Mouse (Mus musculus) brown adipose tissue, adult 24 weeks (tissue): ENCODE data around the gene Ruvbl2. TPM values are rescaled to one million over a fixed set of nuclear protein-coding genes. Genes with fewer than 3 reads are reported as not detected.
"Not testable (repeated sequence)": the region's sequence is repeated elsewhere in the genome, so short reads cannot be mapped to it uniquely, and the experiment has no call there.

Experiments
- H3K27ac ChIP-seq: fragments of 200-500 bp; replicated peaks from 2 replicates; pipeline ENCODE4 v1.5.1; 2012; ENCODE audit warnings: low read depth, mild to moderate bottlenecking, low read length
- H3K4me1 ChIP-seq: fragments of 200-500 bp; 2 replicates; pipeline ENCODE4 v1.6.1; 2012; ENCODE audit warnings: low read length, mixed read lengths; ENCODE audit not compliant: control insufficient read depth, insufficient read depth, insufficient read length
- H3K4me3 ChIP-seq: fragments of 200-500 bp; 2 replicates; pipeline ENCODE4 v1.5.1; 2012; ENCODE audit warnings: low read depth, mild to moderate bottlenecking, low read length, moderate library complexity; ENCODE audit not compliant: insufficient read depth
- polyA plus RNA-seq: library from polyadenylated mRNA; stranded (reverse); fragments of >200 nt; gene quantifications from 2 replicates; pipeline ENCODE4 v1.2.4, GENCODE M21; 2012; ENCODE audit not compliant: missing spikeins, insufficient read depth, insufficient read length

The Ruvbl2 gene
- 75.4 and 79.6 TPM in 2 replicates for polyA plus RNA-seq

DNA sequence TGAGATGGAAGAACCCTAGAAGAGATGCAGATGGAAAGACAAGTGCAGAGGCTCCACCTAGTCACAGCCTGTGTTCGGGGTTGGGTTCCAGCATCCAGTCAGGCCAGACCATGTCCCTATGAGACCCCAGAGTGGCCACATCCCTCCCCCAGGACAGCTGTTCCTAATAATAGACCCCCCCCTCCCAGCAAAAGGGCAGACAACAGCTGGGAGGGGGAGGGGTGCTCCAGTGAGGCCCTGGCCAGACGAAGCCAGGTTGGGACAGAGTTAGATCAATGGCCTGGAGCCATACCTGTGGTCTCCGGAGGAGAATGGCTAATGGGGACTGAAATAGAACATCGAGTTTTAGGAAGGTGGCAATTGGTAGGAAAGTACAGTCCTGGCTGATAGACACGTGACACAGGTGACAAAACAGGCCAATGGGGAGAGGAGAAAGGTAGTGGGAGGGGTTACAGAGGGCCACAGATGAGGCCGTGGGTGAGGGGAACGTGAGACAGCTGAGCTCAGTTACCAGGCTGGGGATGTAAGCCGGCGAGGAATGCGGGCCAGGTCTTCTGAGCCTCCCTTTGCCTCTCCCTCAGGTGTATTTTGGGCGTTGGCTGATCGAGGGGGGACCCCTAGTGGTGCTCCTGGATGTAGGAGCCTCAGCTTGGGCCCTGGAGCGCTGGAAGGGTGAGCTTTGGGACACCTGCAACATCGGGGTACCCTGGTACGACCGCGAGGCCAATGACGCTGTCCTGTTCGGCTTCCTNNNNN, at the start of gene Ruvbl2:
Ruvbl2 (minus strand) TSS at position 576 of the 756 bp plus-strand sequence.
- Histone ChIP-seq H3K4me3 (no peak within 1 kb of the TSS), H3K27ac (no peak within 1 kb of the TSS; the same call in 1 of the 2 replicates), H3K4me1 (peaks cover 14% of the 10 kb centered on the region)

DNA sequence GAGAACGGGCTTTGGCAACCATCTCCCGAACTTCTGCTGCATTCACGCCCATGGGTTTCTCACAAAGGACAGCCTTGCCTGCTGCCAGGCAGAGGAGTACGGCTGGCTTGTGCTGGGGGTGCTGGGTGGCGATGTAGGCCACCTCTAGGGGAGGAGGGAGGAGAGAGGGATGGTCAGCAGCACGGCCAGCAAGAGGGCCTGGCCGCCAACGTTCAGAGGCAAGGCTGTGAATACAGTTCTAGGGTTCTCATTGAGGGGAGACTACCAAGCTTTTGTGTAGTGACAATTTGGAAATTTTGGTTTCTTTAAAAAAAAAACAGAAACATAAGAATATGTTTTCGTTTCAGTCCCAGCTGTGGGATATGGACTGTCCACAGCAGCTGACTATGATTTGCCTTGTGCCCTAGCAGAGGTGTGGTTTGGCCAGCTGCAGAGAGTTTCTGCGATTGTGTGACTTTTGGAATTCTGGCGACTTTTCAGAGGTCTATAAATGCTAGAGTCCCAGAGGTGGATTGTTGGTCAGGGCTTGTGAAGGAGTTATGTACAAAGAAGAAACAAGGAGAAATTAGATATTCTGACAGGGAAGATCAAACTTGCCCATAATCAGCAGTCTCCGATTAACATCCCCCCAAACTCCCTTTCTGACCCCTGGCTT, 49.0 kb upstream of the Ruvbl2 start, which contains the start of gene Gm45808:
Gm45808 (minus strand) TSS at position 51 of the 655 bp plus-strand sequence.
- peaks cover 4% of the 10 kb centered on the region; the same call in 1 of the 2 replicates for H3K4me1 ChIP-seq
- H3K4me3 ChIP-seq: peak within 1 kb of the TSS; percentile 91
- peak within 1 kb of the TSS; percentile 66 for H3K27ac ChIP-seq

DNA sequence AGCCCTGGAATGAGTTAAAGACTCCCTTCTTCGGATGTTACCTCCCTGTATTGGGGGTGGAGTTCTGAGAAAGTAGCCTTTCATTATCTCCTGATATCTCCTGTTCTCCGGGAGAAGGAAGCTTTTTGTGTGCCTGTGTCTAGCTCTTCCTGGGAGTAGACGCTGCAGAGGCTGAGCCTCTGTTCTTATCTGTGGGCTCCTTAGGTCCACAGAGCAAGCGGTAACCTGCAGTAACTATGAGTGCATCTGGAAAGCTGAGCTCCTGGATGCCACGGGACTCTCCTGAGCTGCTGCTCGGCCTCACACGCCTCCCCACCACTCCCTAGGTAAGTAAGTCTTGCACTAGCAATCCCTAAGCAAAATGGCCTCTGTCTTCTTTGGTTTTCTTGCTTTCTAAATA, 48.3 kb upstream of the Ruvbl2 start:
- H3K4me3 ChIP-seq: no peak overlapping the region
- H3K27ac ChIP-seq: no peak overlapping the region
- H3K4me1 ChIP-seq: peaks cover 4% of the 10 kb centered on the region; the same call in 1 of the 2 replicates

DNA sequence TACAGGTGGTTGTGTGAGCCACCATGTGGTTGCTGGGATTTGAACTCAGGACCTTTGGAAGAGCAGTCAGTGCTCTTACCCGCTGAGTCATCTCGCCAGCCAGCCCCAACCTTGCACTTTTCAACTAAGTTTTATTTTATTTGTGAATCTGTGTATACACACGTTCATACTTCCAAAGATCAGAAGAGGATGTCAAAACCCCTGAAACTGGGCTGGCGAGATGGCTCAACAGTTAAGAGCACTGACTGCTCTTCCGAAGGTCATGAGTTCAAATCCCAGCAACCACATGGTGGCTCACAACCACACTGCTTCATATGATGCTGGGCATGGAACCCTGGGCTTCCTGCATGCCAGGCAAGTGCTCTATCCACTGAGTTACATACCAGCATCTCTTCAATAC, 47.1 kb upstream of the Ruvbl2 start:
- H3K27ac ChIP-seq, H3K4me3 ChIP-seq, H3K4me1 ChIP-seq: not testable (repeated sequence)

DNA sequence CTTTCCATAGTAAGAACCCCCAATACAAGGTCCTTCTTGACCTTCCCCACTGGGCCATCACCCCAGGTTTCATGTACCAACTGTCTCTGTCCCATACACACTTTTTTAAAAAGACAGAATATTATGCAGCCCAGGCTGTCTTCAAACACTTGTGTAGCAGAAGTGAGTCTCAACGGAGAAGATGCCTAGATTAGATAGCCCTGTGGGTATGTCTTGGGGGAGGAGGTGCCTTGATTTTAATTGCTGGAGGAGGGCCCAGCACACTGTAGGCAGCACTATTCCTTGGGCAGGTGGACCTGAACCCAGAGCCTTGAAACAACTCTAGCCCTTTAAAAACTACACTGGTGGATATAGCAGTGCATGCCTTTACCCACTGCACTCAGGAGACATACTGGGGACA, 44.3 kb upstream of the Ruvbl2 start:
- Histone ChIP-seq H3K27ac (no peak overlapping the region), H3K4me1 (no peaks in the 10 kb centered on the region; the same call in 1 of the 2 replicates)

DNA sequence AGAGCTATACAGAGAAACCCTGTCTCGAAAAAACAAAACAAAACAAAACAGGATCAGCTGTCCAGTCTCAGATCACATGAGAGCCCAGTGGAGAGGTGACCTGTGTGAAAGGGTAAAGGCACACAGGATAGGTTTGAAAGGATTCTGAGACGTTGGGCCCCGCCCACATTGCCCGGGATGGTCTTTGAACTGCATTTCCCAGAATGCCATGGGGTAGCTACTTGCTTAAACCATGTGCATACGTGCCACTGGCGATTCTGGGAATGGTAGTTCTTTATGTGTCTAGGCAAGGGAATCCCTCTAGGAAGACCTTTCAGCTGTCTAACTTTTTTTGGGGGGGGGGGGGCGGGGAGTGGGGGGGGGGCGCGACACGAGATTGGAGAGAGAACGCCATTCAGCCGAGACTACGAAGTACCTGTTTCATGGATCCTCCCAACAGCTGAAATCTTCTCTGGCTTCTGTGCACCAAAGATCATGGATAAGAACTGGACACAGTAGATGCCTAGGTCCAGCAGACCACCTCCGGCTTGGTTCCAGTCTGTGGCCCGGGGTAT, 43.6 kb upstream of the Ruvbl2 start, which contains the start of gene Tulp2:
Tulp2 (plus strand) TSS at position 504 of the 554 bp plus-strand sequence.
- H3K4me1 ChIP-seq: no peaks in the 10 kb centered on the region
- H3K27ac ChIP-seq: no peak within 1 kb of the TSS
- no peak within 1 kb of the TSS for H3K4me3 ChIP-seq

More for the DNA sequence above, 44.3 kb upstream of the Ruvbl2 start:
- no peak overlapping the region for H3K4me3 ChIP-seq

DNA sequence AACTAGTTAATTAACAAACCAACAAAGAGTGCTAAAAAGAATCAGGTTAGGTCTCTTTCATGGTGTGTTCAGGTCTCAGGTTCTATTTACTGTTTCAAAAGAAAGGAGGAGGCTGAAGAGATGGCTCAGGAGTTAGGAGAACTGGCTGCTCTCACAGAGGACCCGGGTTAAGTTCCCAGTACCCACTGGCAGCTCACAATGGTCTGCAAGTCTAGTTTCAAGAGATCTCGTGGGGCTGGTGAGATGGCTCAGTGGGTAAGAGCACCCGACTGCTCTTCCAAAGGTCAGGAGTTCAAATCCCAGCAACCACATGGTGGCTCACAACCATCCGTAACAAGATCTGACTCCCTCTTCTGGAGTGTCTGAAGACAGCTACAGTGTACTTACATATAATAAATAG, 42.4 kb upstream of the Ruvbl2 start:
- not testable (repeated sequence) for H3K4me3 ChIP-seq, H3K27ac ChIP-seq, H3K4me1 ChIP-seq

DNA sequence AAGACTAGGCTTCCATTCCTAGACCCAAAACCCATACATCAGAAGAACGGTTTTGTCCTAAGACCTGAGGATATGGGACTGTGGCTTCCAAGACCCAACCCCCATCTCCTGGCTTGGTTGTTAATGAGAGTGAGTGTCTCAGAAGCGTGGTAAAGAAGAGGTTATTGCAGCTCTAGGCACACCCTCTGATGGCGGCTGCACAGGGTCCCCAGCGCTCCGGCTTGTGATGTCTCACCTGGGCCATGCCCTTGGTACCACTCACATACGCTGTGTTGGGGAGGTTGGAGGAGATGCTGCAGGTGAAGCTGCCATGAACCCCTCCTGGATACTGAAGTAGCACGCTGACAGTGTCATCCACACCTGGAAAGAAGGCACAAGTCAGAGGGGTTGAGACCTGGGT, 40.9 kb upstream of the Ruvbl2 start:
- Histone ChIP-seq H3K4me1 (no peaks in the 10 kb centered on the region), H3K4me3 (no peak overlapping the region), H3K27ac (no peak overlapping the region)

DNA sequence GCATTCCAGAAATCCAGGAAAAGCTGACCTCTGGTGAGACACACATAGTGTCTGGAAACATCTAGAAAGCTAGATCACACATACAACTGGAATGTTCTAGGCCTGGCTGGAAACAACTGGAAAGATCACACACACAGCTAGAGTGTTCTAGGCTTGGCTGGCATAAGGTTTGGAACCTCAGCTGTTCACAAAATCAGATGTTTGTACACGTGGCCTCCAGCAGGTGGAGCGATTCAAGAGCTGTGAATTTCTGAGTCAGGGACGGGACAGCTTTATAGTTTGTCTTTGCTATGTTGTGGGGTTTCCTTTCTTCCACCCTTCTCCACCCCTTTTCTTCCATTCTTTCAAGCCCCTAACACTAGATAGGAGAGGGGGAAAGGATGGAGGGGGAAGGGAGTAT, 39.1 kb upstream of the Ruvbl2 start:
- H3K27ac ChIP-seq: no peak overlapping the region
- H3K4me1 ChIP-seq: no peaks in the 10 kb centered on the region
- no peak overlapping the region for H3K4me3 ChIP-seq

DNA sequence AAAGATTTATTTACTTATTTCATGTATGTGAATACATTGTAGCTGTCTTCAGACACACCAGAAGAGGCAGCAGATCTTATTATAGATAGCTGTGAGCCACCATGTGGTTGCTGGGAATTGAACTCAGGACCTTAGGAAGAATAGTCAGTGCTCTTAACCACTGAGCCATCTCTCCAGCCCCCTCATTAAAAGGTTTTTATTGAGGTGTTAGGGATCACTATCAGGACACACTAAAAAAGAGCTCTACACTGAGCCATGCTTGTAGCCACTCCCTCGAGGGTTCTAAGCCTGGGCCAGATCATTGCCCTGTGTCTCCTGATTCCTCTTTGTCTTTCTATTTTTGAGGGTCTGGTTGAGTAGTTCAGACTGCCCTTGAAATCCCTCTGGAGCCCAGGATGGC, 38.6 kb upstream of the Ruvbl2 start:
- no peaks in the 10 kb centered on the region for H3K4me1 ChIP-seq
- H3K4me3 ChIP-seq: no peak overlapping the region
- no peak overlapping the region for H3K27ac ChIP-seq

DNA sequence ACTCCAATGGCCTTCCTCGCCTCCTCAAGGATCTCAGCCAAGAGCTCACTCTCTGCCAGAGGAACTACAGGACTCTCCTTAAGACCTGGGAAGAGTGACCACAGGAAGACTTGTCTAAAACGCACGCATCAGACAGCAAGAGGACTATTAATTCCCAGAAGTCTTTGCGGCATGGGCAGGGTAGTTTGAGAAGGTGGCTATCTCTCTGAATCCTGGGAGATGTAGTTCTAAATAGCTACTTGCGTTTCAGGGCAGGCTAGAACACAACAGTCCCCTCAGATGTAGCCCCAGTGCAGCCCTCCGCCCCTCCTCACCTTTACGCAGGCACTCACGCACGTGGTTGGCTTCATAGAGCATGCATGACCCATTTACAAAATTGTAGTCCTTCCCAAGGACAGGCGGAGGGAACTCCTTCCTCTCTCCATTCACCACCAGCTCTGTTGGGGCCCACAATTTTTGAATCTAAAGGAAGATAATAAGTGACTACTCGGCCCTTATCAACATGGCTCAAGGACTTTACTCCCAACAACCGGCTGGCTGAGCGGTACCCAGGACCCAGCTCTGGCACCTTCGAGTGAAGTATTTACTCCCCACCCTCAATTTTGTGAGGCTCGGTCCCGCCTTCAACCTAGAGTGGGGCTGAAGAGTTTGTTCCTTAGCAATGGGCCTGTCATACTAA, 37.5 kb upstream of the Ruvbl2 start:
- no peak overlapping the region for H3K27ac ChIP-seq
- no peak overlapping the region for H3K4me3 ChIP-seq
- H3K4me1 ChIP-seq: no peaks in the 10 kb centered on the region

DNA sequence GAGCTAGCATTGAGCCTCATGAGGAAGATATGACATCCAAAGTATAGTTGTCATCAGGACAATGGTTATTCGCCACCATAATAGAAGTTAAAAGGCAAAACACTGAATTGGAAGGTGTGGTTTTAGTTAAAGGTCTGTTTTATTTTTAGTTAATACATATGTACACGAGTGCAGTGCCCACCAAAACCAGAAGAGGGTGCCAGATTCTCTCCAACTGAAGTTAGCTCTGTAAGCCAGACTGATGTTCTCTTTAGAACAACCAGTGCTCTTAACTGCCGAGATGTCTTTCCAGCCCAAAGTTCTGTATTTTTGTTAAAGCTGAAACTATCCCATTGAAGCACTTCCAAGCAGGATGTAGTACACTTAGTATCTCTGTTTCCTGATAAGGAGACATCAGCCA, 33.0 kb upstream of the Ruvbl2 start:
- H3K4me1 ChIP-seq: peaks cover 3% of the 10 kb centered on the region
- no peak overlapping the region for H3K4me3 ChIP-seq
- no peak overlapping the region for H3K27ac ChIP-seq

DNA sequence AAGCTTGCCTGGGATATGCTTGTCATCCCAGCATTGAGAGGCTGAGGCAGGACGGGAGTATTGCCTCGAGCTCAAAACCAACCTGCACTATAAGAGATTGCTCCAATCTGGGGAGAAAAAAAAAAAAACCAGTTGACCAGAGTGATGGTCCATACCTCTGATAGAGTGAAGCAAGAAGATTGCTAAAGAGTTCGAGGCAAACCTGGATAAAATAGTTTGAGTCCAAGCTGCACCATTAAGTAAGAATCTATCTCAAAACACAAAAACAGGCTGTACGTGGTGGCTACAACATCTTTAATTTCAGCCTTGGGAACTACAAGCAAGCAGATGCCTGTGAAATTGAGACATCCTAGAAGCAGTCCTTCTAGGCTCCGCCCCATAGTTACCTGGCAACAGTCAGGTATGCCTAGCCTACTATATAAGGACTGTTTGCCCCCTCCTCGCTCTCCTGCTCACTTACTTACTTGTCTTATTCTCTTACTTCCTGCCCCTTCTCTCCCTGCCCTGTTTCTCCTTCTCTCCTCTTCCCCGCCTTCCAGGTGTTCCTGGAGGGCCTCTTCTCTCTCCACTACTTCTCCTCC, 29.3 kb upstream of the Ruvbl2 start:
- Histone ChIP-seq H3K27ac (no peak overlapping the region), H3K4me1 (peaks cover 6% of the 10 kb centered on the region), H3K4me3 (peak overlapping the region; percentile 61)

DNA sequence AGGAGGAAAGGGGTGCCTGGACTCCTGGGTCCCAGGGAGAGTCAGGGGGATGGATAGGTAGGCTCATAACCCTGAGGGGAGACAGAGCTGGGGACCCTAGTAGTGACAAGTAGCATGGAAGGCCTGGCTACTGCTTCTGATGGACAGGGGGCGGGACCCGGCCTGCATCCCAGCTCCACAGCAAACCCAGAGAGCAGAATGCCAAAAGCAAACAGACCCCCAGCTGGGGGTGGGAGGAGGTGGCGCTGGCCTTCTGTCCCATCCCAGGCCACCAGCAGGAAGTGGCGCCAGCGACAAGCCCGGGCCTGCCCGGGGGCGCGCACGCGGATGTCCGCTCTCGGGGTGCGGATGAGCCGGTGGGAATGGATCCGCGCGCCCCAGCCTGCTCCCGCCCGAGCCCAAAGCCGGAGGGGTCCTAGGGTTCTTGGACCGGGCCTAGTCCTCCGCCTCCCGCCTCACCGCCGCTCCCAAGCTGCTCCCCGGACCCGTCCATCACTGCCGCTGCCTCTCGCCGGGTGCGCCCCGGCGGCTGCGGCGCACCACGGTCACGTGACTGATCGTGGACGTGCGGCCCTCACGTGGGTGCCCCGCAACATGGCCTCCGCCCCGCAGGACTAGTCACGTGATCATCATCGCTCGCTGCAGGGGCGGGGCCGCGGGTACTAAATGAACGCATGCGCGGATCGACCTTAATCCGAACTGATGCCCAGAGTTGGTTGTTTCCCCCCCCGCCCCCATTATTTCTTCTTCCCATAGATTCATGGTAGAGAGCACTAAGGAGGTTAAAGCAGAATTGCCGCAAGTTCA, 28.6 kb upstream of the Ruvbl2 start, which contains the start of gene Bax:
Bax (minus strand) TSS at position 616 of the 807 bp plus-strand sequence.
- Histone ChIP-seq H3K4me1 (peaks cover 6% of the 10 kb centered on the region), H3K27ac (peak within 1 kb of the TSS; percentile 63), H3K4me3 (peak within 1 kb of the TSS; percentile 93)
